Mouse (Mus musculus) small intestine, adult 2 months (tissue): ENCODE measurements at regions not wholly inside any gene's neighbourhood (a gene's known extent, or its start where the extent isn't known, plus 50 kb on each side); places are given as distances from the start of the nearest gene placed in this dataset.

Source experiments
- CTCF ChIP-seq: fragments of 200-500 bp; IDR thresholded peaks from 2 replicates; pipeline ENCODE4 v1.5.1; 2012; ENCODE audit warnings: low read depth, mild to moderate bottlenecking, control low read depth, inconsistent platforms, low read length, moderate library complexity, mixed read lengths; ENCODE audit not compliant: insufficient replicate concordance, insufficient read length; ENCODE audit errors: extremely low read depth
- POLR2A ChIP-seq: fragments of 200-500 bp; IDR thresholded peaks from 2 replicates; pipeline ENCODE4 v1.6.1; 2012; ENCODE audit warnings: low read depth, mild to moderate bottlenecking, control low read depth, inconsistent platforms, low read length, moderate library complexity

DNA sequence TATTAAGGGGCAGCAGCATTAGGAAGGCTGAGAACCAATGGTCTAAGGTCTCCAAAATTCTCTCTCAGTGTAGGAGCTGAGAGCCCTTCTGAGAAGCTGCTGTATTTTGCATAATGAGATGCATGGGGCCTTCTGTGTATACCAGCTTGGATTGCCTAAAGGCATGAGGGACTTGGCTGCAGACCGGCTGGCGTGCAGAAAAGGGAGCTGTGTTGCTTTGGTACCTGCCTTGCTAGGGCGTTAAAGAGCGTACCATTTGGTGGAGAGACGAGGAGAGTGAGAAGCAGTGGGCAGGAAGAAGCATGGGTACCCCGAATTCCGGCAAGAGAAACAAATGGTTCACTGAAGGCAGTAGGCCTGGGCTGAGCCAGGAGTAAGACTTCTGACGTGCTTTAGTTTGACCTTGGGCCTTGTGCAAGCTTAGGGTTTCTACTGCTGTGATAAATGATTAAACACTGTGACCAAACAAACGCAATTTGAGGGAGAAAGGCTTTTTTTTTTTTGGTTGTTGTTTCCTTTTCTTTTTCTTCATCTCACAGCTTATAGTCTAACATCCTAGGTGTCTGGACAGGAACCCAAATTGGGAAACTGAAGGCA lies 69.2 kb downstream of the Nog start:
- TF ChIP-seq CTCF (no peak), POLR2A (no peak)
